Mouse (Mus musculus) forebrain, postnatal 0 days (tissue): ENCODE data around the gene Ift52. TPM values are rescaled to one million over a fixed set of nuclear protein-coding genes. Genes with fewer than 3 reads are reported as not detected.

Source experiments
- ATAC-seq: fragments of 200-750 bp; cut with Nextera tagmentation; 2 replicates; pipeline ENCODE4 v1.8.0; 2017; ENCODE audit warnings: mild to moderate bottlenecking, moderate library complexity
- DNase-seq: peaks from one replicate; pipeline ENCODE4 v3.0.0-alpha.2; 2015
- H3K27ac ChIP-seq: fragments of 300-500 bp; sonication (generic); 2 replicates; pipeline ENCODE4 v1.5.1; 2014; ENCODE audit warnings: low read depth, mild to moderate bottlenecking, antibody characterized with exemption, low read length, moderate library complexity, mixed read lengths
- H3K27me3 ChIP-seq: fragments of 300-500 bp; sonication (generic); 2 replicates; pipeline ENCODE4 v1.6.1; 2014; ENCODE audit warnings: mild to moderate bottlenecking, low read length, mixed read lengths; ENCODE audit not compliant: insufficient read depth
- H3K36me3 ChIP-seq: fragments of 300-500 bp; sonication (generic); 2 replicates; pipeline ENCODE4 v1.6.1; 2014; ENCODE audit warnings: mild to moderate bottlenecking, moderate library complexity; ENCODE audit not compliant: insufficient read depth
- H3K4me1 ChIP-seq: fragments of 300-500 bp; sonication (generic); 2 replicates; pipeline ENCODE4 v1.6.1; 2014; ENCODE audit warnings: antibody characterized with exemption; ENCODE audit not compliant: insufficient read depth
- H3K4me2 ChIP-seq: fragments of 300-500 bp; sonication (generic); 2 replicates; pipeline ENCODE4 v1.6.1; 2014; ENCODE audit warnings: low read depth, mild to moderate bottlenecking, moderate library complexity
- H3K4me3 ChIP-seq: fragments of 300-500 bp; sonication (generic); 2 replicates; pipeline ENCODE4 v1.5.1; 2014; ENCODE audit warnings: low read depth, low read length, mixed read lengths
- H3K9ac ChIP-seq: fragments of 300-500 bp; sonication (generic); 2 replicates; pipeline ENCODE4 v1.6.1; 2014; ENCODE audit warnings: mild to moderate bottlenecking
- H3K9me3 ChIP-seq: fragments of 300-500 bp; sonication (generic); 2 replicates; pipeline ENCODE4 v1.6.1; 2016; ENCODE audit warnings: low read length
- CTCF ChIP-seq: sonication (generic); IDR thresholded peaks from 2 replicates; pipeline ENCODE4 v1.5.1; 2016; ENCODE audit warnings: antibody characterized with exemption, control low read depth, low read depth
- WGBS: fragments of 180-500 bp; shearing (Covaris S2); extraction: QIAGEN DNeasy Blood & Tissue Kit; methylation state at CpG from one replicate; pipeline ENCODE4 v1.1.7; 2014; 5-methylcytosine and 5-hydroxymethylcytosine counted together
- microRNA-seq, 2 experiments: library from miRNA; unstranded; fragments of <30 nt; microRNA quantifications; one replicate each; pipeline ENCODE4; 2016
- polyA plus RNA-seq: library from polyadenylated mRNA; unstranded; fragments of >200 nt; fragmentation: Nextera tagmentation; extraction: Ambion mirVana; gene quantifications from 2 replicates; pipeline ENCODE4 v1.2.1, GENCODE M21; 2015
- total RNA-seq: library from RNA; depleted of rRNA; stranded (reverse); fragments of >200 nt; gene quantifications from 2 replicates; pipeline ENCODE4 v1.2.3, GENCODE M21; 2014; rRNA removed

The Ift52 gene
- total and polyA plus RNA-seq, 2 experiments from 2014 or later: 21.3 to 31.4 TPM

DNA sequence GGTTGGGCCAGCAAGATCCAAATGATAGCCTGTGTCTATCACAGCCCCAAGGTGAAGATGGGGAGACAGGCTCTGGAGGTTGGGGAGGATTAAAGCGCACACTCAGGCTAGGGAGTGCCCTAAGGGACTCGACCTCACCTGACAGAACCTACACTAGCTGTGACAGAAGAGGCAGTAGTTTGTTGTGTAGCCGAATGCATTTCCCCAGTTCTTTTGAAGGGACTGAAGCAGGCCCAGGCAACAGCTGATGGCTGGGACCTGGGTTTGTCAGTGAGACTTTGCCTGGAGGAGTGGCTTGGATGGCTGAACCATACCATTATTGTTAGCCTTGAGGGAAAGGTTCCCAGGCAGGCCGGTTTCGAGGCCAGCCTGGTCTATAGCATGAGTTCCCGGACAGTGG, 67.9 kb downstream of the Ift52 start:
- TF ChIP-seq CTCF: no peak
- Histone ChIP-seq H3K36me3 (no peaks in the 10 kb centered on the region), H3K27ac (no peak overlapping the region), H3K27me3 (no peaks in the 10 kb centered on the region), H3K9ac (no peak overlapping the region), H3K4me3 (no peak overlapping the region), H3K4me1 (no peaks in the 10 kb centered on the region), H3K9me3 (no peaks in the 10 kb centered on the region), H3K4me2 (no peak overlapping the region)
- 88% methylated on average over 6 of the region's 6 CpGs for WGBS
- DNase-seq: no peak
- no peak for ATAC-seq

DNA sequence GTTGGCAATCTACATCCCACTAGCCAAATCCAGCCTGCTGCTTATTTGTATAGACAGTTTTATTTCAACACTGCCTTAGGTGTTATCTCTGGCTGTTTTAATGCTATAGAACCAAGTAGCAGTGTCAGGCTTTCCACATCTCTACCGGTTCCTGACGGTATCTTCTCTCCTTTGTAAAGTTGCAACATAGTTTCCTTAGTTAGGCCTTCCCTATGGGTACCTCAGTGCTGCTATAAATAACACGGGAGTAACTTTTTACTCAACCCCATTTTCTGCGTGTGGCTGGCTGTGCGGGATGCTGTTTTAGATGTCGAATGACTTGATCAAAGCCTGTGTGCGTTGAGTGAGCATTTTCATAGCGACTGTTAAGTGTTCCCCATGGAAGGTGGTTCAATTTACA, 69.4 kb downstream of the Ift52 start:
- TF ChIP-seq CTCF: no peak
- 84% methylated on average over 8 of the region's 8 CpGs for WGBS
- no peaks in the 10 kb centered on the region for H3K4me1 ChIP-seq
- no peak overlapping the region for H3K27ac ChIP-seq
- no peak overlapping the region for H3K4me3 ChIP-seq
- H3K9me3 ChIP-seq: no peaks in the 10 kb centered on the region
- H3K4me2 ChIP-seq: no peak overlapping the region
- H3K27me3 ChIP-seq: no peaks in the 10 kb centered on the region
- ATAC-seq (no peak), DNase-seq (no peak)
- H3K36me3 ChIP-seq: no peaks in the 10 kb centered on the region
- H3K9ac ChIP-seq: no peak overlapping the region

DNA sequence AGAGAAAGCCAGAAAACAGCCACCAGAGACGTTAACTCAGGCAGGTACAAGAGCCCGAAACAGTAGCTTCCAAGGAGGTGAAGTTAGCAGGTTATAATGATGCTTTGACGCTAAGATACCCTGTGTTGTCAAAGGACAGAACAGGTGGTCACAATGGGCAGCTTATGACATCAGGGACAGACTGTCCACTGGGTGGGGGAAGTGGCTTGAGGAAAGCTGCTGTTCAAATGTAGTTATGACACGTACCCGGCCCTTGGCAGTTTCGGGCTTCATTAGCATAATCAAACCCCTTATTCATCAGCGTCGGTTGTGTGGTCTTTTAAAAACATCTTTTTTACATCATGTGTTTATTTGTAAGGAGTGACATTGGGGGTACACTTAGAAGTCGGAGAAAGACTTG, 70.6 kb downstream of the Ift52 start, which contains the start of gene Gtsf1l:
Gene Gtsf1l (minus strand): TSS at position 128 of the 400 bp plus-strand sequence.
- ATAC-seq: no peak
- 78% methylated on average over 9 of the region's 9 CpGs for WGBS
- DNase-seq: no peak
- Histone ChIP-seq H3K27me3 (no peaks in the 10 kb centered on the region), H3K4me3 (no peak within 1 kb of the TSS), H3K4me1 (no peaks in the 10 kb centered on the region), H3K36me3 (no peaks in the 10 kb centered on the region), H3K4me2 (no peak within 1 kb of the TSS), H3K9ac (no peak within 1 kb of the TSS), H3K27ac (no peak within 1 kb of the TSS), H3K9me3 (no peaks in the 10 kb centered on the region)
- TF ChIP-seq CTCF: no peak

DNA sequence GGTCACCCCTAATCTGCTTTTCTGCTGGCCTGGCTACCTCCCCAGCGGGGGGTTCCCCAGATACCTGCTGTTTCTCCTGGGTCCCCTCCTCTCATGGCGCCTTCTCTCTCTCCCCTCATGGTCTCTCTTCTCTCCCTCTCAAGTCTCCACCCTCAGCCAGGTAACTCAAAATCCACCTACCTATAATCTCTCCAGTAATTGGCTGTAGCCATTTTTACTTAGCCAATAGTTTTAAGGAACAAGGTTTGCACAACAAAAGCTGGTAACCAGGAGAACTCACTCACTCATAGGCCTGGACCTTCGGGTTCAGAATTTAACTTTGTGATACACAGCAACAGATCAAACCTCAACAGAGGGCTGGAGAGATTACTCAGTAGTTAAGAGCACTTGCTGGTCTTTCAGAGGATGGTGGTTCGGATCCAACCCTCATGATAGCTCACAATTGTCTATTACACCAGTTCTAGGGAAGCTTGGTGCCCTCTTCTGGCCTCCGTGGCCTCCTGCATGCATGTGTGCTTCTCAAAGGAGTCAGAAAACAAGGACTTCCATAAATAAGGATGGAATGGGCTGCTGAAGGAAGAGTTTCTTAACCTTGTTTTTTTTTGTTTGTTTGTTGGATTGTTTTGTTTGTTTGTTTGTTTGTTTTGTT, 72.4 kb downstream of the Ift52 start:
- Histone ChIP-seq H3K27ac (no peak overlapping the region), H3K9me3 (no peaks in the 10 kb centered on the region), H3K9ac (no peak overlapping the region), H3K27me3 (no peaks in the 10 kb centered on the region), H3K4me1 (no peaks in the 10 kb centered on the region), H3K36me3 (no peaks in the 10 kb centered on the region), H3K4me3 (no peak overlapping the region), H3K4me2 (no peak overlapping the region)
- DNase-seq (no peak), ATAC-seq (no peak)
- TF ChIP-seq CTCF: peak; percentile 34
- WGBS: 75% methylated on average over 5 of the region's 5 CpGs

DNA sequence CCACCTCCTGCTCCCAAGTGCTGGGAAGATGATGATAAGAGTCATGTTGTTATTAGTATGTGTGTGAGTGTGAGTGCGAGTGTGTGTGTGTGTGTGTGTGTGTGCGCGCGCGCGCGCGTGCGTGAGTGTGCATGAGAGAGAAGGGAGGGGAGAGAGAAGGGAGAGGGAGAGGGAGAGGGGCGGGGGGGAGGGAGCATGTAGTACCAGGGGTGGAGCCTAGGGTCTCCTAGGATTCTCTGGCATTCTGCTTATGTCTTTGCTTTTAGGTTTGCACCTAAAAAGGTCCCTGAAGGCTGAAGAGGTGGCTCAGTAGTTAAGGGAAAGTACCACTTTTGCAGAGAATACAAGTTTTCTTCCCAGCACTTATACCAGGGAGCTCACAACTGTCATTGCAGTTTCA, 77.8 kb downstream of the Ift52 start:
- Histone ChIP-seq H3K27me3 (no peaks in the 10 kb centered on the region), H3K9me3 (no peaks in the 10 kb centered on the region), H3K4me1 (no peaks in the 10 kb centered on the region), H3K4me3 (no peak overlapping the region), H3K36me3 (no peaks in the 10 kb centered on the region), H3K27ac (no peak overlapping the region), H3K9ac (no peak overlapping the region), H3K4me2 (no peak overlapping the region)
- no peak for TF ChIP-seq CTCF
- ATAC-seq (no peak), DNase-seq (no peak)
- 94% methylated on average over 10 of the region's 10 CpGs for WGBS

Small RNA genes lying within 50 kb of the gene (microRNA-seq; reads per million reads assigned to microRNA genes)
- gene Gm22174: 0 reads per million in 2 experiments
- 0 reads per million in 2 experiments for gene Mir7003

Other genes with a start within 250 kb of the Ift52 start
- 121 and 146 TPM in 2 replicates for gene Srsf6, start 85.8 kb upstream of the Ift52 start, total RNA-seq
- gene Srsf6, start 85.8 kb upstream of the Ift52 start, polyA plus RNA-seq: 110 and 133 TPM in 2 replicates
- 6.5 and 10.4 TPM in 2 replicates for gene L3mbtl1, start 73.9 kb upstream of the Ift52 start, total RNA-seq
- gene L3mbtl1, start 73.9 kb upstream of the Ift52 start, polyA plus RNA-seq: 1.6 and 3.4 TPM in 2 replicates
- gene Sgk2, start 30.0 kb upstream of the Ift52 start, total RNA-seq: 0.15 TPM in 1 of 2 replicates, not detected in the other
- 0.05 and 0.25 TPM in 2 replicates for gene Sgk2, start 30.0 kb upstream of the Ift52 start, polyA plus RNA-seq
- gene Mybl2, start 37.3 kb downstream of the Ift52 start, total RNA-seq: 2.8 and 3.0 TPM in 2 replicates
- 2.1 and 3.1 TPM in 2 replicates for gene Mybl2, start 37.3 kb downstream of the Ift52 start, polyA plus RNA-seq
- not detected in 2 replicates for gene Gtsf1l, start 70.5 kb downstream of the Ift52 start, total RNA-seq
- 0.31 TPM in 1 of 2 replicates, not detected in the other for gene Gtsf1l, start 70.5 kb downstream of the Ift52 start, polyA plus RNA-seq
- gene Tox2, start 185.8 kb downstream of the Ift52 start, total RNA-seq: 2.8 and 8.0 TPM in 2 replicates
- gene Tox2, start 185.8 kb downstream of the Ift52 start, polyA plus RNA-seq: 21.0 and 35.2 TPM in 2 replicates